Mouse (Mus musculus) forebrain, embryonic 13.5 days (tissue): ENCODE data around the gene Gm20518. TPM values are rescaled to one million over a fixed set of nuclear protein-coding genes. Genes with fewer than 3 reads are reported as not detected.

Experiments
- ATAC-seq: fragments of 200-750 bp; cut with Nextera tagmentation; 2 replicates; pipeline ENCODE4 v1.8.0; 2017
- H3K27ac ChIP-seq: fragments of 300-500 bp; sonication (generic); 2 replicates; pipeline ENCODE4 v1.5.1; 2015; ENCODE audit warnings: inconsistent platforms, mild to moderate bottlenecking, moderate library complexity
- H3K27me3 ChIP-seq: fragments of 300-500 bp; sonication (generic); 2 replicates; pipeline ENCODE4 v1.6.1; 2015; ENCODE audit warnings: mild to moderate bottlenecking, inconsistent platforms
- H3K36me3 ChIP-seq: fragments of 300-500 bp; sonication (generic); 2 replicates; pipeline ENCODE4 v1.6.1; 2015; ENCODE audit warnings: mild to moderate bottlenecking, inconsistent platforms; ENCODE audit not compliant: poor library complexity, severe bottlenecking
- H3K4me1 ChIP-seq: fragments of 300-500 bp; sonication (generic); 2 replicates; pipeline ENCODE4 v1.6.1; 2015; ENCODE audit warnings: inconsistent platforms
- H3K4me2 ChIP-seq: fragments of 300-500 bp; sonication (generic); 2 replicates; pipeline ENCODE4 v1.6.1; 2015; ENCODE audit warnings: inconsistent platforms, mild to moderate bottlenecking, moderate library complexity
- H3K4me3 ChIP-seq: fragments of 300-500 bp; sonication (generic); 2 replicates; pipeline ENCODE4 v1.5.1; 2015; ENCODE audit warnings: mild to moderate bottlenecking, inconsistent platforms
- H3K9ac ChIP-seq: fragments of 300-500 bp; sonication (generic); 2 replicates; pipeline ENCODE4 v1.6.1; 2015; ENCODE audit warnings: mild to moderate bottlenecking, inconsistent platforms
- H3K9me3 ChIP-seq: fragments of 300-500 bp; sonication (generic); replicated peaks from 2 replicates; pipeline ENCODE4 v1.6.1; 2016; ENCODE audit warnings: inconsistent platforms
- WGBS: fragments of 180-500 bp; shearing (Covaris S2); methylation state at CpG from one replicate; pipeline ENCODE4 v1.1.7; 2015; 5-methylcytosine and 5-hydroxymethylcytosine counted together
- polyA plus RNA-seq: library from polyadenylated mRNA; unstranded; fragments of >200 nt; fragmentation: Nextera tagmentation; extraction: Ambion mirVana; gene quantifications from 2 replicates; pipeline ENCODE4 v1.2.1, GENCODE M21; 2015

Gene Gm20518
- polyA plus RNA-seq, result 0.35 and 0.49 TPM in 2 replicates

GRCm38 (mm10) chr16:17891567-17891959, at the start of gene Gm20518:
Gm20518 (minus strand) TSS chr16:17891671.
- Histone ChIP-seq H3K27me3 (0 out of 2 replicates have a peak, but pooled peaks cover 3% of the 10 kb centered on the region), H3K4me2 (peak within 1 kb of the TSS; percentile 73), H3K4me1 (peaks cover 30% of the 10 kb centered on the region), H3K9ac (peak within 1 kb of the TSS; percentile 97), H3K36me3 (no peaks in the 10 kb centered on the region), H3K9me3 (no peaks in the 10 kb centered on the region), H3K27ac (peak within 1 kb of the TSS; percentile 94), H3K4me3 (peak within 1 kb of the TSS; percentile 95)
- ATAC-seq, result peak; percentile 97
- 2% methylated on average over 38 of the region's 38 CpGs for WGBS

DNA sequence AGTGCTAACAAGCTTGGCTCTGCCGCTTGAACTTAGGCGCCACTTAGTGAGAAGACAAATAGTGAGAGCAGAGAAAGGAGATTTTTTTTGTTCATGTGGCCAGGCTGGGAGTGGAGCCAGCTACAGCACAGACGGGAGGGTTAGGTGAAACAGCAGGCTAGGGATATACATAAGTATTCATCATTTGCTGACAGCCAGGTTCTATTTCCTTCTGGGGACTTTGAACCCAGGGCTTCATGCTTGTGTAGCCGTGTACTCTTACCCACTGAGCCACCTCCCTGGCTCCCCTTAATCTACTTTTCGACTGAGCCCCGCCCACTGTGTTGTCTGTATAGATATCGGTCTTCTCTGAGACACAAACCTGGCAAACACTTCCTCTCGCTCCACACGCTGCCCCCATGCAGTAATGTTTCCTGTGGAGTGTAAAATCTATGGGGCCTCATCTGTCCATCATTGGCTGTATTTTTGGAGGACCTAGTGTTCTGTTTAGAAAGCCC, 47.8 kb upstream of the Gm20518 start:
- 49% methylated on average over 9 of the region's 9 CpGs for WGBS
- H3K9ac ChIP-seq, result 0 out of 2 replicates have a peak overlapping the region, but pooled peaks have one; percentile 1
- ATAC-seq, result peak; percentile 30; the same call in 1 of the 2 replicates

DNA sequence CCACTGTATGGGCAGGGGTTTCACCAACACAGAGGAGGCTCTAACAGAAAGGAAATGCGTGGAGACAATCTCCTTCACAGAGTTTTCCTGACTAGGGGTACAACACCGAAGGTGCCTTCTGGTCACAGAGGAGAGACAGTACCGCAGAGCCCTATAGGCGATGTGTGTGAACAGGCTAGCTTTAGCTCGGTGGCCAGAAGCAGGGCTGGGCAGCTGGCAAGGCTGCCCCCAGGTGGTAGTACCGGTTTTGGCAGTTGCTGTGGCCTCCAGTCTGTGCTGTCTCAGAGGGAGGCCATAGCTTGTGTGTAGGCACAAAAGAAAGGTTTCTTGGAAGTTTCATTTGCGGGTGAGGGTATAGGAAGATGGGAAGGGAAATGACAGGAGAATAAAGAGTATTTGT, 47.4 kb upstream of the Gm20518 start:
- ATAC-seq, result peak; percentile 86
- no peak overlapping the region for H3K27ac ChIP-seq
- H3K36me3 ChIP-seq, result no peaks in the 10 kb centered on the region
- no peak overlapping the region for H3K4me3 ChIP-seq
- WGBS, result 4% methylated on average over 7 of the region's 7 CpGs
- H3K9me3 ChIP-seq, result no peaks in the 10 kb centered on the region
- H3K4me1 ChIP-seq, result peaks cover 8% of the 10 kb centered on the region; the same call in 1 of the 2 replicates
- H3K9ac ChIP-seq, result no peak overlapping the region
- H3K4me2 ChIP-seq, result no peak overlapping the region; the same call in 1 of the 2 replicates
- H3K27me3 ChIP-seq, result peaks cover 23% of the 10 kb centered on the region

More for the DNA sequence above, 47.8 kb upstream of the Gm20518 start:
- no peak overlapping the region; the same call in 1 of the 2 replicates for H3K4me2 ChIP-seq
- no peak overlapping the region for H3K4me3 ChIP-seq
- no peaks in the 10 kb centered on the region for H3K36me3 ChIP-seq
- no peaks in the 10 kb centered on the region for H3K9me3 ChIP-seq
- H3K27me3 ChIP-seq, result peaks cover 21% of the 10 kb centered on the region
- peaks cover 8% of the 10 kb centered on the region; the same call in 1 of the 2 replicates for H3K4me1 ChIP-seq
- no peak overlapping the region for H3K27ac ChIP-seq

GRCm38 (mm10) chr16:17938187-17938586, 46.7 kb upstream of the Gm20518 start:
- Histone ChIP-seq H3K27me3 (peaks cover 23% of the 10 kb centered on the region), H3K27ac (no peak overlapping the region), H3K9ac (no peak overlapping the region), H3K9me3 (no peaks in the 10 kb centered on the region), H3K4me3 (no peak overlapping the region), H3K36me3 (no peaks in the 10 kb centered on the region), H3K4me2 (no peak overlapping the region), H3K4me1 (peaks cover 8% of the 10 kb centered on the region; the same call in 1 of the 2 replicates)
- ATAC-seq, result no peak
- 87% methylated on average over 7 of the region's 7 CpGs for WGBS

DNA sequence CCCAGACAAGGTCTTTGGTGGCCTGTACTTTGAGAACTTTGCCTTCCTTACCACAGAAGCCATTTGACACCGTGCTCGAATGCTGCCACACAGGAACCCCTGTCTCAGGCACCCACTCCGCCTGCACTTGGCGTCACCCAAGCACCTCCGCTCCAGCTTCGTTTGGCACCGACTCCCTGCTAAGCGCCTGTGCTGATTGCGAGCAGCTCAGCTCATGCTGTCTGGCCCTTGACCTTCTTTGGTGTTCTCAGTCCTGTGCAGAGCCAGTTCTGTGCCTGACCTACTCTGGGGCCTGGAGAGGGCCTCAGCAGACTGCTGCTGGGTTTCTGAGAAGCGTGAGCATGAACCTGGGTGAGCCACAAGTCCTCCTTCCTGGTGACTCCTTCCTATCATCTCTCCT, 45.3 kb upstream of the Gm20518 start:
- no peak overlapping the region for H3K4me2 ChIP-seq
- H3K27ac ChIP-seq, result no peak overlapping the region
- H3K9me3 ChIP-seq, result no peaks in the 10 kb centered on the region
- H3K36me3 ChIP-seq, result no peaks in the 10 kb centered on the region
- peaks cover 8% of the 10 kb centered on the region; the same call in 1 of the 2 replicates for H3K4me1 ChIP-seq
- peaks cover 30% of the 10 kb centered on the region for H3K27me3 ChIP-seq
- no peak overlapping the region for H3K4me3 ChIP-seq
- ATAC-seq, result no peak
- H3K9ac ChIP-seq, result no peak overlapping the region
- WGBS, result 80% methylated on average over 10 of the region's 10 CpGs

- no peak for ATAC-seq
- no peak overlapping the region for H3K9ac ChIP-seq
- H3K27ac ChIP-seq, result no peak overlapping the region
- H3K36me3 ChIP-seq, result no peaks in the 10 kb centered on the region
- 73% methylated on average over 3 of the region's 3 CpGs for WGBS
- no peak overlapping the region for H3K4me3 ChIP-seq
- peaks cover 38% of the 10 kb centered on the region for H3K27me3 ChIP-seq
- H3K9me3 ChIP-seq, result no peaks in the 10 kb centered on the region
- H3K4me2 ChIP-seq, result no peak overlapping the region
- H3K4me1 ChIP-seq, result peaks cover 8% of the 10 kb centered on the region; the same call in 1 of the 2 replicates
Observed at GRCm38 (mm10) chr16:17934445-17934910, 43.0 kb upstream of the Gm20518 start.

DNA sequence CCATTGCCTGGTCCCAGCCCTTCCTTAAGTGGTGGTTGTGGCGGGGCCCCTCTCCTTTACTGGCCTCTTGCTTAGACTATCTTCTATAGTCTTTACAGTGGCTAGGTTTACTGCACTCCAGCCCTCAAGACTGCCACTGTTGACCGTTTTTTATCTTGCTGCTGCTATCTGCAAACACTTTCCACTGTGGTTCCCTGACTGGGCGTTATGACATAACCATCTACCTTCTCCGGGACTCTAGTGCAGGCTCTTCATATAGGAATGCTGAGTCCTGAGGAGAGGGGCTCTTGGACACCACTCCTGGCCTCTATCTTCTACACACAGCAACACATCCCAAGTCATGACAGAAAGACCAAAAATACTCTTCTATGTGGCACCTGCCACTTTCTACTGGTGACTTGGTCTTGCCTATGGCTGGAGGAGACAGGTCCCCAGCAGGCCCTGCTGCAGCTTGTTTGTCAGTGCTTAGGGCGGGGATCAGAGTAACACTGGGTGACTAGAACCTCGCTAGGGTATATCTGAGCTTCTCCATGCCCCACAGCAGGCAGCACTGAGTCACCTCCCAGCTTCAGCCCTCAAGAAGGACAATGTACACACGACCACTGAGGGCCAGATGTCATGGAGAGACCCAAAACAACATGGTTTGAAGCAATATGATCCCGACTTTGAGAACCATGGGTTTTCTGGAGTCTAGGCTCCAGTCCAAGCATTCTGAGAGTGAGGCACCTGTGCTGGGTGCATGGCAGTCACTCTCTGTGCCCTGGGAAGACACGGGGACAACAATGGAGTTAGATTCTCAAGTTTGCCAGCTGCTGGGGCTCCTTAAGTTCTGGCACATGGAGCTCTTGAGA, 42.3 kb upstream of the Gm20518 start:
- H3K9ac ChIP-seq, result no peak overlapping the region
- 71% methylated on average over 9 of the region's 9 CpGs for whole genome bisulfite sequencing
- no peaks in the 10 kb centered on the region for H3K36me3 ChIP-seq
- no peak overlapping the region for H3K27ac ChIP-seq
- no peaks in the 10 kb centered on the region for H3K9me3 ChIP-seq
- peaks cover 5% of the 10 kb centered on the region for H3K4me1 ChIP-seq
- ATAC-seq, result no peak
- H3K27me3 ChIP-seq, result peaks cover 38% of the 10 kb centered on the region
- H3K4me2 ChIP-seq, result no peak overlapping the region
- no peak overlapping the region for H3K4me3 ChIP-seq

GRCm38 (mm10) chr16:17931906-17932460, 40.5 kb upstream of the Gm20518 start:
- peaks cover 9% of the 10 kb centered on the region for H3K4me1 ChIP-seq
- H3K36me3 ChIP-seq, result no peaks in the 10 kb centered on the region
- no peak overlapping the region for H3K9ac ChIP-seq
- no peak for ATAC-seq
- no peak overlapping the region for H3K27ac ChIP-seq
- H3K9me3 ChIP-seq, result no peaks in the 10 kb centered on the region
- H3K4me2 ChIP-seq, result no peak overlapping the region
- H3K27me3 ChIP-seq, result peaks cover 29% of the 10 kb centered on the region
- H3K4me3 ChIP-seq, result no peak overlapping the region
- WGBS, result 73% methylated on average over 5 of the region's 5 CpGs

- H3K4me2 ChIP-seq, result no peak overlapping the region
- no peak for ATAC-seq
- H3K27me3 ChIP-seq, result peaks cover 20% of the 10 kb centered on the region
- H3K4me3 ChIP-seq, result no peak overlapping the region
- 37% methylated on average over 2 of the region's 2 CpGs for WGBS
- H3K9ac ChIP-seq, result no peak overlapping the region
- H3K27ac ChIP-seq, result no peak overlapping the region
- H3K9me3 ChIP-seq, result no peaks in the 10 kb centered on the region
- peaks cover 20% of the 10 kb centered on the region for H3K4me1 ChIP-seq
- H3K36me3 ChIP-seq, result peaks cover 20% of the 10 kb centered on the region
Observed at GRCm38 (mm10) chr16:17929631-17930030, 38.2 kb upstream of the Gm20518 start.

DNA sequence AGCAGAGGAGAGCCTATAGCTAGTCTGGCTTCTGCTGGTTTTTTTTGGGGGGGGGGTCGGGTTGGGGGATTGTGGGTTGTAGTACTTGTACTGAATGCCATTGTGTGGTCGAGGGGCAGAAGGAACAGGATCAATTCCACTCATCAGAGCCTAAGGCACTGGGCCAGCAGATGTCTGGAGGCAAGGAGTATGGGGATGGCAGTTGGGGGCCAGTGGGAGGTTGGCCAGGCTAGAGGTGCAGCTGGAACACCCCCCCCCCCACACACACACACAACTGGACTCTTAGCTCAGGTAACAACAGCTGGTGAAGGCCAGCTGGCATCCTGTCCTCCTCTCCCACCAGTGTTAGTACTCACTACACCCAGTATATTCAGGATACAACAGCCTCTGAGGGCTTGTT, 37.7 kb upstream of the Gm20518 start:
- Histone ChIP-seq H3K4me2 (peak overlapping the region; percentile 93; the same call in 1 of the 2 replicates), H3K4me1 (peaks cover 20% of the 10 kb centered on the region), H3K27ac (peak overlapping the region; percentile 77; the same call in 1 of the 2 replicates), H3K9ac (no peak overlapping the region), H3K36me3 (peaks cover 20% of the 10 kb centered on the region), H3K9me3 (no peaks in the 10 kb centered on the region), H3K27me3 (peaks cover 16% of the 10 kb centered on the region), H3K4me3 (no peak overlapping the region)
- WGBS, result 0% methylated on average over 2 of the region's 2 CpGs
- ATAC-seq, result no peak

DNA sequence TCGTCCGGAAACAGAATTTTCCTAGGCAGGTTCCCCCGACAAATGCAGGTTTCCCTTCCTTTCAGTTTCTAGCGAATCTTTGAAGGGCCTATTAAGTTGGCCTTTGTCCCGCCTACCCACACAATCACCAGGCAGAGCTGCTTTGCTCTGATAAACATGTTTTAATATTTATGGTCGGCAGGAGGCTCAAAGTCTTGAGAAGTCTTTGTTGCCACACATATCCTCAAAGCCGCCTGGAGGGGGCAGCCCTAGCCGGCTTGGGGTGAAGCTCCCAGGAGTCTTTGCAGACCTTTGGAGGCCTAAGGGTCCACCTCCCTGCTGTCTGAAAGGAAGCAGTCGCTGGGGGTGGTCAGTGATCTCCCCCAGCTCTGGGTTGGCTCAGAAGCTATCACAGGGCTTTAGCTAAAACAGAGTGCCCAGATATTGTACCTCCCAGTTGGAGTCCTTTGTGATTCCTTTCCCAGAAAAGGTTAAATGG, 37.2 kb upstream of the Gm20518 start:
- Histone ChIP-seq H3K27ac (peak overlapping the region; percentile 77), H3K36me3 (peaks cover 20% of the 10 kb centered on the region), H3K9ac (peak overlapping the region; percentile 89), H3K9me3 (no peaks in the 10 kb centered on the region), H3K4me1 (peaks cover 20% of the 10 kb centered on the region), H3K4me2 (peak overlapping the region; percentile 93), H3K4me3 (peak overlapping the region; percentile 88), H3K27me3 (peaks cover 14% of the 10 kb centered on the region)
- ATAC-seq, result peak; percentile 48
- WGBS, result under 1% methylated on average over 9 of the region's 9 CpGs
